Mouse (Mus musculus): ENCODE data around the gene Nme9. TPM values are rescaled to one million over a fixed set of nuclear protein-coding genes. Genes with fewer than 3 reads are reported as not detected.

Nme9 gene
- not detected for total RNA-seq (2023)

DNA sequence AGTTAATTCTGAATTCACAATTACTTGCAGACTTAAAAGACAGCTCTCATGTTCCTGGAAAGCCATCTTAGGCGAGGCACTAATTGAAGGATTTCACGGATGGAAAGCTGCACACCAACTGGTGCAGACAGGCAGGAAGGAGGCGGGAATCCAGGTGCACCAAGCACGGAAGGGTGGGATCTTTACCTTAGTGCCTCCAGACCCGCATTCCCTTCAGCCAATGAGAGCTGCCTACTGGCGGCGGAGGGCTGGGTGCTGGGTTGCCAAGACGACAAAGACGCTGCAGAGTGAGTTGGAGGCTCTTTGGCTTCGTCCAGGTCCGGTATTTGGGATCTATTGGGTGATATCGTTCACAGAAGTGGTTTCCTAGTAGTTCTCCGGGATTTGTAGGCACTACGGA lies at the start of gene Nme9:
TSS of gene Nme9 (plus strand) at position 315 of the 400 bp plus-strand sequence.

DNA sequence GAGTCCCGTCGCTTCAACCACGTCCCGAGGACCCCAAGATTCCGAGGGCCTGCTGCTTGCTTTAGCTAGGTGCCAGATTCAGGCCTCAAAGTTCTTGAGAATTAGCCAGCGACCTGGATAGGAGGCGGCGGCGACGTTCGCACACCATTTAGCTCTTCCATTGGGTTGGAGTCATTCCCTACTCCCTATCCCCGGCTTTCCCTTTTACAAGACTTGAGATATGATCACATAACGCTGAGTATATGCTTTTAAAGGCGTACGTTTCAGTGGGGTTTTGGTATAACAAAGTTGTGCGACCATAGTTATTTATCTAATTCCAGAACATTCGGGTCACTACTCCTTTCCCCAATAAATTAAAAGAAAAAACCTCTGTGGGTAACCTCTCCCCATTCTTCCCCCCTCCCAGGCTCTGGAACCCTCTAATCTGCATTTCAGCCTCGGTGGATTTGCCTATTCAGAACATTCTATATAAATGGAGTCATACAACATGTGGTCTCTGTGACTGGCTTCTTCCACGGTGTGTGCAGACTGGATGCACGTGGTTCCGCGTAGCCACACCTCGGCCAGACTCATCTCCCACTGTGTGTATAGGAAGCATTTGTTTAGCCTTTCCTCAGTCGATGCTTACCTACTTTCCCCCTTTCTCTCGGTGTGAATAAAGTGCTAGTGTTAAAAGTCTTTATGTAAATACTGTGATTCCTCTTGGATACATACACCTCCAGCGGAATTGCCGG lies 14.1 kb upstream of the Nme9 start, which contains the start of gene Mras:
TSS of gene Mras (minus strand) at position 351 of the 734 bp plus-strand sequence.

Other genes with a start within 250 kb of the Nme9 start
- gene Faiml, start 214.2 kb upstream of the Nme9 start, total RNA-seq (2023) = not detected
- gene Cep70, start 208.1 kb upstream of the Nme9 start, total RNA-seq (2023) = 6.3 TPM
- not detected for gene Esyt3, start 92.9 kb upstream of the Nme9 start, total RNA-seq (2023)
- not detected for gene Mras, start 14.1 kb upstream of the Nme9 start, total RNA-seq (2023)
- gene Armc8, start 117.4 kb downstream of the Nme9 start, total RNA-seq (2023) = 36.7 TPM
- gene Dbr1, start 124.3 kb downstream of the Nme9 start, total RNA-seq (2023) = 42.7 TPM
- gene A4gnt, start 161.0 kb downstream of the Nme9 start, total RNA-seq (2023) = not detected
- not detected for gene Dzip1l, start 178.0 kb downstream of the Nme9 start, total RNA-seq (2023)